Mouse (Mus musculus) brain, embryonic 14.5 days (tissue): ENCODE measurements around the gene Slc35a2. TPM values are rescaled to one million over a fixed set of nuclear protein-coding genes. Genes with fewer than 3 reads are reported as not detected.
"Not testable (repeated sequence)": the region's sequence is repeated elsewhere in the genome, so short reads cannot be mapped to it uniquely, and the experiment has no call there.

Experiments
- DNase-seq: peaks from one replicate; pipeline ENCODE4 v3.0.0-alpha.2; 2011; ENCODE audit warnings: low read depth
- CTCF ChIP-seq: fragments of 200-500 bp; IDR thresholded peaks from 2 replicates; pipeline ENCODE4 v1.5.1; 2012; ENCODE audit warnings: inconsistent platforms, mild to moderate bottlenecking, moderate library complexity, borderline replicate concordance; ENCODE audit not compliant: insufficient read depth, insufficient read length; ENCODE audit errors: extremely low read depth
- POLR2A ChIP-seq: fragments of 200-500 bp; IDR thresholded peaks from 2 replicates; pipeline ENCODE4 v1.6.1; 2012; ENCODE audit warnings: mild to moderate bottlenecking, inconsistent platforms, borderline replicate concordance; ENCODE audit not compliant: poor library complexity, insufficient read depth, insufficient read length, severe bottlenecking; ENCODE audit errors: extremely low read depth
- polyA plus RNA-seq: library from polyadenylated mRNA; depleted of rRNA; stranded (reverse); fragments of >200 nt; gene quantifications from 2 replicates; pipeline ENCODE4 v1.2.3, GENCODE M21; 2012

Slc35a2 gene
- polyA plus RNA-seq, 1 experiment: 41.0 TPM

- no peak for DNase-seq
- TF ChIP-seq CTCF (no peak), POLR2A (no peak)
These were observed 16.7 kb upstream of the Slc35a2 start for GRCm38 (mm10) chrX:7867141-7867540.

GRCm38 (mm10) chrX:7868506-7868905 lies 15.3 kb upstream of the Slc35a2 start:
- TF ChIP-seq POLR2A: no peak
- no peak for TF ChIP-seq CTCF

GRCm38 (mm10) chrX:7869826-7870225 lies 14.0 kb upstream of the Slc35a2 start:
- peak; percentile 49 for DNase-seq
- TF ChIP-seq CTCF: no peak
- no peak for TF ChIP-seq POLR2A

More at GRCm38 (mm10) chrX:7868506-7868905, 15.3 kb upstream of the Slc35a2 start:
- DNase-seq: no peak

GRCm38 (mm10) chrX:7878007-7878419 lies 5.8 kb upstream of the Slc35a2 start, which contains the start of gene Pim2:
Gene Pim2 (plus strand): TSS chrX:7878262.
- TF ChIP-seq CTCF (no peak), POLR2A (no peak)
- peak; percentile 94 for DNase-seq

GRCm38 (mm10) chrX:7878495-7878894 lies 5.3 kb upstream of the Slc35a2 start:
- DNase-seq: peak; percentile 11
- no peak for TF ChIP-seq CTCF
- TF ChIP-seq POLR2A: no peak

- DNase-seq: peak; percentile 90
- TF ChIP-seq CTCF (peak; percentile 54), POLR2A (no peak)
These were observed 4.0 kb upstream of the Slc35a2 start for GRCm38 (mm10) chrX:7879819-7880218.

GRCm38 (mm10) chrX:7898211-7898610 lies 14.4 kb downstream of the Slc35a2 start:
- TF ChIP-seq POLR2A (no peak), CTCF (no peak)
- DNase-seq: no peak

- DNase-seq: peak; percentile 98
- 0 out of 2 replicates have a peak, but pooled peaks have one; percentile 39 for TF ChIP-seq POLR2A
- no peak for TF ChIP-seq CTCF
These were observed 15.3 kb downstream of the Slc35a2 start, which contains the start of the genes Pqbp1 and Timm17b for GRCm38 (mm10) chrX:7898880-7899874. Gene Pqbp1 (minus strand): TSS chrX:7899269. Gene Timm17b (plus strand): TSS chrX:7899357.

GRCm38 (mm10) chrX:7904441-7904840 lies 20.6 kb downstream of the Slc35a2 start:
- no peak for TF ChIP-seq CTCF
- TF ChIP-seq POLR2A: no peak
- no peak for DNase-seq

- TF ChIP-seq CTCF: no peak
- TF ChIP-seq POLR2A: no peak
- no peak for DNase-seq
These were observed 23.9 kb downstream of the Slc35a2 start, which contains the start of gene Gm10491 for GRCm38 (mm10) chrX:7907735-7908134. Gene Gm10491 (minus strand): TSS chrX:7907835.

GRCm38 (mm10) chrX:7909242-7909641 lies 25.4 kb downstream of the Slc35a2 start, which contains the start of gene Gm10490:
Gene Gm10490 (plus strand): TSS chrX:7909542.
- not testable (repeated sequence) for DNase-seq

- no peak for TF ChIP-seq CTCF
- TF ChIP-seq POLR2A: no peak
- peak; percentile 39 for DNase-seq
These were observed 26.6 kb downstream of the Slc35a2 start for GRCm38 (mm10) chrX:7910473-7910872.

GRCm38 (mm10) chrX:7915669-7916068 lies 31.8 kb downstream of the Slc35a2 start:
- peak; percentile 11; the same call in 1 of the 2 replicates for TF ChIP-seq CTCF
- peak; percentile 31 for DNase-seq

- DNase-seq: not testable (repeated sequence)
These were observed 34.1 kb downstream of the Slc35a2 start for GRCm38 (mm10) chrX:7917960-7918359.
